Mouse (Mus musculus) midbrain, embryonic 16.5 days (tissue): Measurements from ENCODE around the gene Medag. TPM values are rescaled to one million over a fixed set of nuclear protein-coding genes. Genes with fewer than 3 reads are reported as not detected.

Experiments
- polyA plus RNA-seq: library from polyadenylated mRNA; unstranded; fragments of >200 nt; fragmentation: Nextera tagmentation; extraction: Ambion mirVana; gene quantifications from 2 replicates; pipeline ENCODE4 v1.2.1, GENCODE M21; 2015

The Medag gene
- polyA plus RNA-seq, 1 experiment from 2014 or later: 2.0 TPM

Other genes starting within 250 kb of the Medag start
- 53.5 and 55.7 TPM in 2 replicates for gene Uspl1, start 227.4 kb upstream of the Medag start, polyA plus RNA-seq
- 696 and 767 TPM in 2 replicates for gene Hmgb1, start 227.3 kb upstream of the Medag start, polyA plus RNA-seq
- 9.3 and 12.6 TPM in 2 replicates for gene Alox5ap, start 147.0 kb upstream of the Medag start, polyA plus RNA-seq
- 1.6 and 2.0 TPM in 2 replicates for gene Tex26, start 27.9 kb downstream of the Medag start, polyA plus RNA-seq
- 0.11 and 0.33 TPM in 2 replicates for gene Wdr95, start 116.9 kb downstream of the Medag start, polyA plus RNA-seq
- 103 and 128 TPM in 2 replicates for gene Hsph1, start 224.6 kb downstream of the Medag start, polyA plus RNA-seq